Mouse (Mus musculus) cortical plate, adult 2 months (tissue): Measurements from ENCODE around the gene Ccin.

Experiments used
- CTCF ChIP-seq: fragments of 200-500 bp; IDR thresholded peaks from 2 replicates; pipeline ENCODE4 v1.5.1; 2011; ENCODE audit warnings: mild to moderate bottlenecking, control low read depth, low read length; ENCODE audit not compliant: insufficient read depth; ENCODE audit errors: extremely low read depth
- POLR2A ChIP-seq: fragments of 200-500 bp; IDR thresholded peaks from 2 replicates; pipeline ENCODE4 v1.6.1; 2011; ENCODE audit warnings: mild to moderate bottlenecking, low read length, control low read depth; ENCODE audit not compliant: insufficient read depth; ENCODE audit errors: extremely low read depth

DNA sequence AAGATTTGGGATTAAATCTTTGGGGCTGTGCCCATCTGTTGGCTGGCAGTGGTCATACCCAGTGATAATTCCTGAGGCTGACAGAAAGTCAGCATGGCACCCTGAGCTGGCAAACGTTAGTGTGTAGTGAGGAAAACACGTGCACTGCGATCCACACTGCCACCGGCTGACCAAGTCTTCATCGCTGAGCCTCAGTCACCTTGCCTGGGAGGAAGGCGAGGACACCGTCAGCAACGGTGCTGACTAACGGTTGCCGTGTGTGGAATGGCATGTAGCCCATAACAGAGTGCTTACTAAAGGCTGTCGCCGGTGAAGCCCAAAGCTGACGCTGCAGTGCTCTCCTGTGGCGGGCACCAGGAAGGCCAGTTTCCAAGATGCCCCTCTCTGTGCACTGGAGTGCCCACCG lies 46.4 kb downstream of the Ccin start:
- TF ChIP-seq CTCF = 0 out of 2 replicates have a peak, but pooled peaks have one; percentile 4
- TF ChIP-seq POLR2A = no peak
